Comparison of ENCODE assay signal across 10 mouse cellular contexts in the genomic region with DNA sequence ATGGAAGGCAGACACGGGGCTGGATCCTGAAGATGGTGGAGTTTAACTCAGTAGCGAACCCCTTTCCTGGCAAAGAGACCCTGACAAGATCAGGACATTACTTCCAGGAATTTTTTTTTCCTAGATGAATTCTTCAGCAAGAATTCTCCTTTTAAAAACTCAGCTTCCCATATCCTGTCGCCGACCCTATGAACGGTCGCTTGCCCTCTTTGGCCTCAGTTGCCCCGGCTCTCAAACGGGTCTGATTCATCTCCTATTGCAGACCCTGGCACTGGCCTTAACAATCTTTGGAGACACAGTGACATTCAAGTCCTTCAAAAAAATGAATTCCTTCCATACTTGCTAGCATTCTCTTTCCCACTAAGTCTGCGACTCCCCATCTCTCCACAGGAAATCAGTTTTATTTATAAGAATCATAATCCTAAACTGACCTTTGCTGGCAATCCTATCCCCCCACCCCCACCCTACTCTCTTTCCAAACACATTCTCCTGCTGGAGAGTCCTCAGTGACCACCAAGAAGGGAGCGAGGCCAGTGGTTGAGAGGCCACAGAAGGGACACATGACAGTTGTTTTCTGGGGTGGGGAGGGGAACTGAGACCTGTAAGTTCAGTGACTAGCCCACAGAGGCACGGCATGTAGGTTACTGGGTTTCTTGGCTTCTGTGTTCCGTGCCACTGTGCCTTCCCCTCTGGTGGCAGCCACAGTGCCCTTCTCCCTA. TPM values are rescaled to one million over a fixed set of nuclear protein-coding genes. Genes with fewer than 3 reads are reported as not detected.
DNase-seq lines count a peak whose midpoint lies in the region; ATAC-seq lines count a peak whose summit lies in the region.
"Had no signal": no experiment of that assay in that cellular context is flagged by ENCODE, and none has a peak within 500 bp of the region (broad histone marks: within the 10 kb centered on the region; RNA-seq: fewer than 3 reads in every experiment).

No protein-coding gene starts in this region.

- 73% methylated on average over 12 of the region's 12 CpGs for WGBS in heart, embryonic 14.5 days
- WGBS in lung, embryonic 15.5 days = 40% methylated on average over 12 of the region's 12 CpGs
- 59% methylated on average over 12 of the region's 12 CpGs for WGBS in intestine, embryonic 16.5 days
- 62% methylated on average over 12 of the region's 12 CpGs for WGBS in neural tube, embryonic 14.5 days

- H3K27me3 ChIP-seq in heart, embryonic 14.5 days (ENCODE audit: control insufficient read depth, insufficient read depth, low read length) = peaks cover 15% of the 10 kb centered on the region
- H3K27me3 ChIP-seq in lung, embryonic 15.5 days = no peaks in the 10 kb centered on the region
- H3K27me3 ChIP-seq in intestine, embryonic 16.5 days (replicated peaks; ENCODE audit: control insufficient read depth, insufficient read depth, low read length) = peaks cover 3% of the 10 kb centered on the region; the same call in 1 of the 2 replicates
- peaks cover 6% of the 10 kb centered on the region; the same call in 1 of the 2 replicates for H3K27me3 ChIP-seq in neural tube, embryonic 14.5 days (ENCODE audit: control insufficient read depth, insufficient read depth, low read length)

- no peaks in the 10 kb centered on the region for H3K9me3 ChIP-seq in heart, embryonic 14.5 days (ENCODE audit: control insufficient read depth, low read length)
- H3K9me3 ChIP-seq in lung, embryonic 15.5 days = no peaks in the 10 kb centered on the region
- no peaks in the 10 kb centered on the region for H3K9me3 ChIP-seq in intestine, embryonic 16.5 days (ENCODE audit: control insufficient read depth, low read length)
- H3K9me3 ChIP-seq in neural tube, embryonic 14.5 days (ENCODE audit: control insufficient read depth, low read length) = no peaks in the 10 kb centered on the region
- H3K9me3 ChIP-seq: embryonic facial prominence, embryonic 12.5 days; neural tube, embryonic 12.5 days had no signal

- peaks cover 0 to 7% of the 10 kb centered on the region in 2 experiments; a peak in 2 of 4 replicates for H3K4me1 ChIP-seq in heart, embryonic 14.5 days (ENCODE audit: control insufficient read depth in 2 of 2, insufficient read depth in 2 of 2, low read length in 2 of 2)
- H3K4me1 ChIP-seq in lung, embryonic 15.5 days = peaks cover 57% of the 10 kb centered on the region
- peaks cover 15% of the 10 kb centered on the region for H3K4me1 ChIP-seq in intestine, embryonic 16.5 days (ENCODE audit: control insufficient read depth, insufficient read depth, low read length)
- H3K4me1 ChIP-seq in neural tube, embryonic 14.5 days (ENCODE audit: control insufficient read depth, insufficient read depth, low read length) = peaks cover 11% of the 10 kb centered on the region

- H3K27ac ChIP-seq in heart, embryonic 14.5 days (replicated peaks in 1 of 2; ENCODE audit: control insufficient read depth in 1 of 2, insufficient read depth in 1 of 2, low read depth in 2 of 2, low read length in 2 of 2) = no peak overlapping the region
- peak overlapping the region; percentile 85 for H3K27ac ChIP-seq in lung, embryonic 15.5 days
- peak overlapping the region; percentile 60 for H3K27ac ChIP-seq in intestine, embryonic 16.5 days (ENCODE audit: low read length)
- H3K27ac ChIP-seq in neural tube, embryonic 14.5 days (ENCODE audit: low read depth, low read length) = no peak overlapping the region
- H3K27ac ChIP-seq: embryonic facial prominence, embryonic 12.5 days; neural tube, embryonic 12.5 days had no signal

- H3K9ac ChIP-seq in heart, embryonic 14.5 days (ENCODE audit: low read length) = peak overlapping the region; percentile 11; the same call in 1 of the 2 replicates
- no peak overlapping the region for H3K9ac ChIP-seq in lung, embryonic 15.5 days
- no peak overlapping the region for H3K9ac ChIP-seq in intestine, embryonic 16.5 days (ENCODE audit: low read depth, low read length)
- no peak overlapping the region for H3K9ac ChIP-seq in neural tube, embryonic 14.5 days (replicated peaks; ENCODE audit: low read depth, low read length)
- H3K9ac ChIP-seq: embryonic facial prominence, embryonic 12.5 days; neural tube, embryonic 12.5 days had no signal

- no peak for DNase-seq in heart, adult 18-20 months
- DNase-seq in lung, adult 18-20 months = no peak
- DNase-seq in embryo, embryonic 10.5 days (ENCODE audit: low spot score) = no peak

- no peak for ATAC-seq in heart, embryonic 14.5 days (ENCODE audit: insufficient number of reproducible peaks, insufficient read depth, low FRiP score, low read depth)
- ATAC-seq in lung, embryonic 15.5 days (ENCODE audit: borderline replicate concordance, extremely low read depth, low FRiP score, low TSS enrichment) = peak; percentile 29; the same call in 1 of the 2 replicates
- peak; percentile 11; the same call in 1 of the 2 replicates for ATAC-seq in intestine, embryonic 16.5 days
- no peak for ATAC-seq in neural tube, embryonic 14.5 days (ENCODE audit: low read depth)
- no peak for ATAC-seq in megakaryocyte, adult 5-6 weeks (ENCODE audit: poor library complexity, severe bottlenecking)

- no peaks in the 10 kb centered on the region for H3K36me3 ChIP-seq in heart, embryonic 14.5 days (ENCODE audit: control insufficient read depth, insufficient read depth, low read length)
- H3K36me3 ChIP-seq in lung, embryonic 15.5 days = no peaks in the 10 kb centered on the region
- H3K36me3 ChIP-seq in intestine, embryonic 16.5 days (ENCODE audit: control insufficient read depth, insufficient read depth, low read length) = no peaks in the 10 kb centered on the region
- H3K36me3 ChIP-seq in neural tube, embryonic 14.5 days (ENCODE audit: control insufficient read depth, insufficient read depth, low read length) = no peaks in the 10 kb centered on the region
- H3K36me3 ChIP-seq: embryonic facial prominence, embryonic 12.5 days; neural tube, embryonic 12.5 days had no signal

- no peak overlapping the region for H3K4me2 ChIP-seq in heart, embryonic 14.5 days (ENCODE audit: low read length)
- peak overlapping the region; percentile 36; the same call in 1 of the 2 replicates for H3K4me2 ChIP-seq in lung, embryonic 15.5 days
- no peak overlapping the region for H3K4me2 ChIP-seq in intestine, embryonic 16.5 days (ENCODE audit: low read depth, low read length)
- H3K4me2 ChIP-seq in neural tube, embryonic 14.5 days (ENCODE audit: low read depth, low read length) = peak overlapping the region; percentile 23; the same call in 1 of the 2 replicates
- H3K4me2 ChIP-seq: embryonic facial prominence, embryonic 12.5 days; neural tube, embryonic 12.5 days had no signal

- no peak overlapping the region for H3K4me3 ChIP-seq in heart, embryonic 14.5 days (ENCODE audit: control insufficient read depth in 1 of 2, insufficient read depth in 1 of 2, low read depth in 1 of 2, low read length in 2 of 2)
- no peak overlapping the region for H3K4me3 ChIP-seq in lung, embryonic 15.5 days
- H3K4me3 ChIP-seq in intestine, embryonic 16.5 days (ENCODE audit: low read length) = no peak overlapping the region
- no peak overlapping the region for H3K4me3 ChIP-seq in neural tube, embryonic 14.5 days (ENCODE audit: low read depth, low read length)
- H3K4me3 ChIP-seq: embryonic facial prominence, embryonic 12.5 days; neural tube, embryonic 12.5 days had no signal

RNA-seq across cellular contexts. Expression of gene Afap1l2, which starts 5.1 kb away (rescaled TPM):
- 0.84 and 0.88 TPM in 2 replicates for polyA plus RNA-seq in heart, embryonic 14.5 days (2014; fragmentation: Nextera tagmentation; extraction: Ambion mirVana)
- total RNA-seq in heart, adult 18-20 months (2021) = 1 to 10 TPM; 1.8 to 2.4 TPM
- 28.4 and 29.7 TPM in 2 replicates for polyA plus RNA-seq in lung, embryonic 15.5 days (2015; fragmentation: Nextera tagmentation; extraction: Ambion mirVana)
- 16.5 and 16.9 TPM in 2 replicates for polyA plus RNA-seq in intestine, embryonic 16.5 days (2015; fragmentation: Nextera tagmentation; extraction: Ambion mirVana)
- polyA plus RNA-seq in neural tube, embryonic 14.5 days (2014; fragmentation: Nextera tagmentation; extraction: Ambion mirVana) = 8.2 and 14.9 TPM in 2 replicates
- not detected in 2 replicates for total RNA-seq in megakaryocyte, adult 5-6 weeks (2015)
- total RNA-seq in megakaryocyte, adult 5-6 weeks (2017) = not detected in 2 replicates

Comparison
In these comparisons a context has a peak if more than half of its experiments do, and no peak if none do; other contexts are left out.
1. ATAC-seq: peak in lung, embryonic 15.5 days (single experiment) and intestine, embryonic 16.5 days (single experiment); none in heart, embryonic 14.5 days (single experiment), neural tube, embryonic 14.5 days (single experiment) and megakaryocyte, adult 5-6 weeks (single experiment).
2. H3K27ac ChIP-seq: peak in lung, embryonic 15.5 days (single experiment) and intestine, embryonic 16.5 days (single experiment); none in heart, embryonic 14.5 days (0 of 2) and neural tube, embryonic 14.5 days (single experiment).
3. H3K4me2 ChIP-seq: peak in lung, embryonic 15.5 days (single experiment) and neural tube, embryonic 14.5 days (single experiment); none in heart, embryonic 14.5 days (single experiment) and intestine, embryonic 16.5 days (single experiment).